Comparison of ENCODE assay signal across 8 mouse cellular contexts in the genomic region with DNA sequence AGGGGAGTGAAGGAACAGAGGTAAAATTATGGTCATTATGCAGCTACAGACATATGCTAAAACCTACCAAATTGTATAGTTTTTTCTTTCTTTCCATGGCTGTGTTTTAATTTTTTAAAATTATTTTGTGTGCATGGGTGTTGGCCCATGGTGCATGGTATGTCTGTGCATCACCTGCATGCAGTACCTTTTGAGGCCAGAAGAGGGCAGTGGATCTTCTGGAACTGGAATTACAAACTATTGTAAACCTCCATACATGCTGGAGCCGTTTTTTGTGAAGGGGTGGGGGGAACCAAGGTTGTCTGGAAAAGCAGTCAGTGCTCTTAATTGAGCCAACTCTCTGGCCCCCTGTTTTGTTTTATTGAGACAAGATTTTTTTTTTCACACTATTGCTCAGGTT. TPM values are rescaled to one million over a fixed set of nuclear protein-coding genes. Genes with fewer than 3 reads are reported as not detected.
DNase-seq lines count a peak whose midpoint lies in the region; ATAC-seq and TF ChIP-seq lines count a peak whose summit lies in the region.

No protein-coding gene starts in this region.

- H3K9me3 ChIP-seq in kidney, embryonic 15.5 days (replicated peaks): no peaks in the 10 kb centered on the region
- H3K9me3 ChIP-seq in E14TG2a.4 (ENCODE audit: low read length): peaks cover 5% of the 10 kb centered on the region; the same call in 1 of the 2 replicates
- no peaks in the 10 kb centered on the region for H3K9me3 ChIP-seq in forebrain, embryonic 14.5 days (replicated peaks; ENCODE audit: control insufficient read depth, low read length)

- H3K4me2 ChIP-seq in kidney, embryonic 15.5 days: no peak overlapping the region
- H3K4me2 ChIP-seq in forebrain, embryonic 14.5 days (ENCODE audit: low read length): no peak overlapping the region

- TF ChIP-seq CTCF in E14TG2a.4 (conservative IDR thresholded peaks at IDR 0.05; ENCODE audit: low read length): peak; percentile 94

- H3K36me3 ChIP-seq in kidney, embryonic 15.5 days: peaks cover 14% of the 10 kb centered on the region
- H3K36me3 ChIP-seq in E14TG2a.4 (ENCODE audit: insufficient read depth, low read length): no peaks in the 10 kb centered on the region
- no peaks in the 10 kb centered on the region for H3K36me3 ChIP-seq in forebrain, embryonic 14.5 days (ENCODE audit: control insufficient read depth, insufficient read depth, low read length)

- H3K4me1 ChIP-seq in kidney, embryonic 15.5 days: 0 out of 2 replicates have a peak, but pooled peaks cover 2% of the 10 kb centered on the region
- H3K4me1 ChIP-seq in E14TG2a.4 (replicated peaks; ENCODE audit: low read depth, low read length): no peaks in the 10 kb centered on the region; the same call in 1 of the 2 replicates
- no peaks in the 10 kb centered on the region for H3K4me1 ChIP-seq in forebrain, embryonic 14.5 days (ENCODE audit: control insufficient read depth, insufficient read depth, low read length)

- H3K27me3 ChIP-seq in kidney, embryonic 15.5 days: no peaks in the 10 kb centered on the region
- H3K27me3 ChIP-seq in E14TG2a.4 (ENCODE audit: insufficient read depth, low read length): no peaks in the 10 kb centered on the region; the same call in 1 of the 2 replicates
- H3K27me3 ChIP-seq in forebrain, embryonic 14.5 days (replicated peaks; ENCODE audit: control insufficient read depth, insufficient read depth, low read length): no peaks in the 10 kb centered on the region

- DNase-seq in kidney, adult 11 months: peak; percentile 56
- peak; percentile 48 for DNase-seq in brain, adult 2 months (ENCODE audit: low read depth, low spot score)
- peak; percentile 68 for DNase-seq in forebrain, embryonic 14.5 days (ENCODE audit: low spot score)
- DNase-seq in layer of hippocampus, adult 9-10 months (ENCODE audit: low spot score): peak; percentile 38
- DNase-seq in lung, postnatal 4 days: peak; percentile 42 to 81
- DNase-seq in thymus, postnatal 0 days (ENCODE audit: low spot score): peak; percentile 62

- WGBS in kidney, embryonic 15.5 days: 3% methylated on average over 1 of the region's 1 CpGs
- WGBS in forebrain, embryonic 14.5 days: 0% methylated on average over 1 of the region's 1 CpGs

- H3K4me3 ChIP-seq in kidney, embryonic 15.5 days (replicated peaks): no peak overlapping the region
- no peak overlapping the region for H3K4me3 ChIP-seq in E14TG2a.4 (replicated peaks; ENCODE audit: low read length)
- H3K4me3 ChIP-seq in forebrain, embryonic 14.5 days (ENCODE audit: low read depth, low read length): no peak overlapping the region

- no peak overlapping the region for H3K27ac ChIP-seq in kidney, embryonic 15.5 days
- no peak overlapping the region for H3K27ac ChIP-seq in forebrain, embryonic 14.5 days (ENCODE audit: low read depth, low read length)

- no peak overlapping the region for H3K9ac ChIP-seq in kidney, embryonic 15.5 days
- H3K9ac ChIP-seq in forebrain, embryonic 14.5 days (ENCODE audit: low read length): no peak overlapping the region

- no peak for ATAC-seq in kidney, embryonic 15.5 days (replicated peaks; ENCODE audit: low FRiP score)
- ATAC-seq in forebrain, embryonic 14.5 days: no peak

RNA-seq across cellular contexts. Expression of gene Xpo4, which starts 19.3 kb away (rescaled TPM):
- 22.4 and 24.0 TPM in 2 replicates for polyA plus RNA-seq in kidney, embryonic 15.5 days (2015; fragmentation: Nextera tagmentation; extraction: Ambion mirVana)
- 13.7 and 16.1 TPM in 2 replicates for polyA plus RNA-seq in forebrain, embryonic 14.5 days (2014; fragmentation: Nextera tagmentation; extraction: Ambion mirVana)
- polyA plus RNA-seq in thymus, postnatal 0 days (2015; fragmentation: Nextera tagmentation; extraction: Ambion mirVana): 14.0 and 19.6 TPM in 2 replicates
